Mouse (Mus musculus) liver, embryonic 13.5 days (tissue): Measurements from ENCODE around the gene Ms4a4b. TPM values are rescaled to one million over a fixed set of nuclear protein-coding genes. Genes with fewer than 3 reads are reported as not detected.
"Not testable (repeated sequence)": the region's sequence is repeated elsewhere in the genome, so short reads cannot be mapped to it uniquely, and the experiment has no call there.

ENCODE experiments used
- ATAC-seq: fragments of 200-750 bp; cut with Nextera tagmentation; 2 replicates; pipeline ENCODE4 v1.8.0; 2017; ENCODE audit warnings: low read depth, mild to moderate bottlenecking, moderate number of reproducible peaks, moderate library complexity
- DNase-seq: peaks from one replicate; pipeline ENCODE4 v3.0.0; 2022
- H3K27ac ChIP-seq: fragments of 300-500 bp; sonication (generic); 2 replicates; pipeline ENCODE4 v1.5.1; 2015; ENCODE audit warnings: moderate library complexity, mild to moderate bottlenecking, inconsistent platforms
- H3K27me3 ChIP-seq: fragments of 300-500 bp; sonication (generic); 2 replicates; pipeline ENCODE4 v1.6.1; 2015; ENCODE audit warnings: mild to moderate bottlenecking, inconsistent platforms
- H3K36me3 ChIP-seq: fragments of 300-500 bp; sonication (generic); 2 replicates; pipeline ENCODE4 v1.6.1; 2015; ENCODE audit warnings: mild to moderate bottlenecking, inconsistent platforms
- H3K4me1 ChIP-seq: fragments of 300-500 bp; sonication (generic); replicated peaks from 2 replicates; pipeline ENCODE4 v1.6.1; 2015; ENCODE audit warnings: inconsistent platforms
- H3K4me2 ChIP-seq: fragments of 300-500 bp; sonication (generic); 2 replicates; pipeline ENCODE4 v1.6.1; 2015; ENCODE audit warnings: inconsistent platforms, mild to moderate bottlenecking, moderate library complexity
- H3K4me3 ChIP-seq: fragments of 300-500 bp; sonication (generic); replicated peaks from 2 replicates; pipeline ENCODE4 v1.5.1; 2015; ENCODE audit warnings: mild to moderate bottlenecking, inconsistent platforms
- H3K9ac ChIP-seq: fragments of 300-500 bp; sonication (generic); 2 replicates; pipeline ENCODE4 v1.6.1; 2015; ENCODE audit warnings: mild to moderate bottlenecking, inconsistent platforms
- H3K9me3 ChIP-seq: fragments of 300-500 bp; sonication (generic); replicated peaks from 2 replicates; pipeline ENCODE4 v1.6.1; 2016; ENCODE audit warnings: inconsistent platforms
- WGBS: fragments of 180-500 bp; shearing (Covaris S2); methylation state at CpG from one replicate; pipeline ENCODE4 v1.1.7; 2015; ENCODE audit not compliant: insufficient replicate concordance; 5-methylcytosine and 5-hydroxymethylcytosine counted together
- polyA plus RNA-seq: library from polyadenylated mRNA; unstranded; fragments of >200 nt; fragmentation: Nextera tagmentation; extraction: Ambion mirVana; gene quantifications from 2 replicates; pipeline ENCODE4 v1.2.1, GENCODE M21; 2015

Gene Ms4a4b
- 0.39 and 0.58 TPM in 2 replicates for polyA plus RNA-seq

DNA sequence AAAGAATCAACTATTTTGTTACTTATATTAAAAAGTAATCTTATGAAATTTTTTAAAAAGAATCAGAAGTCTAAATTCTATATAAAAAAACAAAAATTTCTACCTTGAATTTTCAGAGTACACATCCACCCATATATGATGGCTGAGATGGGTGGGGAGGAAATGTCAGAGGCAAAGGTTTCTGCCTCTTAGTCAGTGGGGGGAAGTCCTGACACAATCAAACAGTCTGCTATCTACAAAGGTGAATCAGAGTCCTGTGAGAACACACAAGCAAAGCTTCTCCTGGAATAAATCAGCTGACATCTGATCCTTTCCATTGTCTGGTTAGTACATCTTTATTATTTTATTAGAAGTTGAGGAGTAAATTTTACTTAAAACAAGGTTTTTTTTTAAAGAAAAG is at the start of gene Ms4a4b:
Gene Ms4a4b (plus strand): TSS at position 216 of the 400 bp plus-strand sequence.
- Histone ChIP-seq H3K4me3 (no peak within 1 kb of the TSS), H3K27me3 (no peaks in the 10 kb centered on the region), H3K4me2 (no peak within 1 kb of the TSS), H3K4me1 (no peaks in the 10 kb centered on the region), H3K9me3 (no peaks in the 10 kb centered on the region), H3K36me3 (no peaks in the 10 kb centered on the region), H3K9ac (no peak within 1 kb of the TSS), H3K27ac (no peak within 1 kb of the TSS)
- ATAC-seq (no peak), DNase-seq (no peak)

DNA sequence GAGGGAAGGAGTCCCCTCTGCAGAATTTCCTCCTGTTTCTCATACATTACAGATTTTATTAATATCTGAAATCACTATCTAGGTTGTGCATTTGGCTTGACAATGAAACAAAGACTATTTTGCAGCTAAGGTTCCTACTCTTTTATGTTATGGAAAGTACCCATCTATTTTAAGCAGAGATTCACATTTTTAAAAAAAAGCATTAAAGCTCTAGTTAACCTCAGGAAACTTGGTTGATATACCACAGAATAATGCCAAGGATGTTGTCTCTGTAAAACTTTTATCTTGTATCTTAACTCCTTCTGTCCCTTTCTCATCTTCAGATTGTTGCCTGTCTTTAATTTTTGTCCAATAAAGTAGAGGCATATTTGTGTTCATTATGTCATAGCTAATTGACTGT is 47.6 kb upstream of the Ms4a4b start:
- no peaks in the 10 kb centered on the region for H3K27me3 ChIP-seq
- no peak overlapping the region for H3K4me2 ChIP-seq
- no peak overlapping the region for H3K4me3 ChIP-seq
- H3K9ac ChIP-seq: no peak overlapping the region
- no peaks in the 10 kb centered on the region for H3K9me3 ChIP-seq
- no peaks in the 10 kb centered on the region for H3K36me3 ChIP-seq
- ATAC-seq (no peak), DNase-seq (no peak)
- H3K27ac ChIP-seq: no peak overlapping the region
- no peaks in the 10 kb centered on the region for H3K4me1 ChIP-seq

DNA sequence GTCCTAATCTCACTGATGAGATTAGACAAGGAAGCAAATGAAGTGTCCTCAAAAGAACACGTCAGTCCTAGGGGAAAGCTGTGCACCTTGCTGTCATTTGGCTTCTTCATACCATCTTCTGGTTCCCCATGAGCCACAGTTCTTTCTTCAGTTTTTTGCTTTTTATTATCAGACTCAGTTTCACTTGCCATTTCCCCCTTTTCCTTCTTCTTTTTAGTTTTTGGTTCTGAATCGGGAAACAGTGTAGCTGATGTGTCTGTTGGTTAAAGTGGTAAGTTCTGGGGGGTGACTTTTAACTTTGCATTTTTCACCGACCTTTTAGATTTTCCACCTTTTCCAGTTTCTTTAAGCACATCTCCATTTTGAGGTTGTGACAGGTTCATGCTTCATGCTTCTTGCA is 38.8 kb upstream of the Ms4a4b start, which contains the start of gene Ms4a4c:
Gene Ms4a4c (plus strand): TSS at position 244 of the 400 bp plus-strand sequence.
- H3K4me2 ChIP-seq: no peak within 1 kb of the TSS
- DNase-seq (no peak), ATAC-seq (no peak)
- no peak within 1 kb of the TSS for H3K27ac ChIP-seq
- 62% methylated on average over 3 of the region's 3 CpGs for WGBS
- H3K9ac ChIP-seq: no peak within 1 kb of the TSS
- H3K9me3 ChIP-seq: no peaks in the 10 kb centered on the region
- no peaks in the 10 kb centered on the region for H3K4me1 ChIP-seq
- no peaks in the 10 kb centered on the region for H3K27me3 ChIP-seq
- no peaks in the 10 kb centered on the region for H3K36me3 ChIP-seq
- no peak within 1 kb of the TSS for H3K4me3 ChIP-seq

- H3K27me3 ChIP-seq: no peaks in the 10 kb centered on the region
- H3K27ac ChIP-seq: no peak overlapping the region
- H3K9ac ChIP-seq: no peak overlapping the region
- H3K4me3 ChIP-seq: no peak overlapping the region
- ATAC-seq (no peak), DNase-seq (no peak)
- no peak overlapping the region for H3K4me2 ChIP-seq
- H3K9me3 ChIP-seq: no peaks in the 10 kb centered on the region
- H3K36me3 ChIP-seq: no peaks in the 10 kb centered on the region
- no peaks in the 10 kb centered on the region for H3K4me1 ChIP-seq
Observed at GRCm38 (mm10) chr19:11407428-11407827, 35.9 kb upstream of the Ms4a4b start.

DNA sequence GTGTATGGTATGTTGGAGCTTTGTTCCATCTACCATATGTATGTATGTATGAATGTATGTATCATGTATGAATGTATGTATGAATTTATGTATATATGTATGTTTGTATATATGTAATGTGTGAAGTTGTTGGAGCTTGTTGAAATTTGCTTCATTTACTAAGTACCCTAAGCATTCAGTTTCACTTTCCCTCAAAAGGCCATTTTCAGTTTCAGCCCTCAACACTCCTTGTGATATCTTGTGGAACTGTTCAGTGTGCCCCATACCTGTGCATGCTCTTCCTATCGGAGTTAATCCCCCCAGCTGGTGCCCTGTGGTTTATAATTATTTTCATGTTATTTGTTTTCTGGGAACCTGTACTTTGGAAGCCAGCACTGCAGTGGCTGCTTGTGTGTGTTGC is 34.8 kb upstream of the Ms4a4b start:
- no peaks in the 10 kb centered on the region for H3K36me3 ChIP-seq
- H3K4me2 ChIP-seq: no peak overlapping the region
- 50% methylated on average over 1 of the region's 1 CpGs for WGBS
- H3K9ac ChIP-seq: no peak overlapping the region
- no peak overlapping the region for H3K4me3 ChIP-seq
- no peaks in the 10 kb centered on the region for H3K4me1 ChIP-seq
- DNase-seq (no peak), ATAC-seq (no peak)
- no peaks in the 10 kb centered on the region for H3K27me3 ChIP-seq
- no peaks in the 10 kb centered on the region for H3K9me3 ChIP-seq
- H3K27ac ChIP-seq: no peak overlapping the region

- no peak overlapping the region for H3K4me3 ChIP-seq
- H3K27me3 ChIP-seq: no peaks in the 10 kb centered on the region
- no peak for ATAC-seq
- H3K4me2 ChIP-seq: no peak overlapping the region
- WGBS: 40% methylated on average over 1 of the region's 1 CpGs
- H3K9ac ChIP-seq: no peak overlapping the region
- H3K9me3 ChIP-seq: no peaks in the 10 kb centered on the region
- no peak overlapping the region for H3K27ac ChIP-seq
- DNase-seq: no peak
- no peaks in the 10 kb centered on the region for H3K4me1 ChIP-seq
- H3K36me3 ChIP-seq: no peaks in the 10 kb centered on the region
Observed at GRCm38 (mm10) chr19:11411640-11412039, 31.7 kb upstream of the Ms4a4b start.

DNA sequence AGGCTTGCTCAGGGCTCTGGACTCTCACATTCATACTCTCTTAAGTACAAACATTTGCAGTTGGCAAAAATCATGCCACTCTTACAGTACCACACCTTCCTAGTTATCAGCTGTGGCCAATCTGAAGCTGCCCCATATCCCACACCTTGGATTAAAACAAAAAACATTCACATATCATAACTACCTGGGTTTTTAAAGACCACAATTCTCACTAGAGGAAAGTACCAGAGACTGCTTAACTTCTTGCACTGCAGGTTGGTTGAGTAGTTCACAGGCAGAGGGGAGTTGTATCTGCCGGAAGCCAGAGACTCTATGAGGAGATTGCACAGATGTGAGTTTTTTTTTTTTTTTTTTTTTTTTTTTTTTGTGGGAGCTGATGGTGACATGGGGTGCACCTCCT is 29.3 kb upstream of the Ms4a4b start:
- Histone ChIP-seq H3K27ac (no peak overlapping the region), H3K9ac (no peak overlapping the region), H3K36me3 (no peaks in the 10 kb centered on the region), H3K4me1 (no peaks in the 10 kb centered on the region), H3K4me2 (no peak overlapping the region), H3K27me3 (no peaks in the 10 kb centered on the region), H3K9me3 (no peaks in the 10 kb centered on the region), H3K4me3 (no peak overlapping the region)
- WGBS: 67% methylated on average over 1 of the region's 1 CpGs
- no peak for ATAC-seq
- DNase-seq: no peak

GRCm38 (mm10) chr19:11415581-11415980 is 27.8 kb upstream of the Ms4a4b start:
- Histone ChIP-seq H3K27me3 (no peaks in the 10 kb centered on the region), H3K4me2 (no peak overlapping the region), H3K36me3 (no peaks in the 10 kb centered on the region), H3K27ac (no peak overlapping the region), H3K4me3 (no peak overlapping the region), H3K9me3 (no peaks in the 10 kb centered on the region), H3K9ac (no peak overlapping the region), H3K4me1 (no peaks in the 10 kb centered on the region)
- ATAC-seq (no peak), DNase-seq (no peak)
- WGBS: 56% methylated on average over 3 of the region's 3 CpGs

GRCm38 (mm10) chr19:11418865-11419264 is 24.5 kb upstream of the Ms4a4b start:
- H3K27ac ChIP-seq, H3K36me3 ChIP-seq, H3K9ac ChIP-seq, ATAC-seq, H3K4me3 ChIP-seq, H3K9me3 ChIP-seq, H3K4me1 ChIP-seq, H3K4me2 ChIP-seq, H3K27me3 ChIP-seq, DNase-seq: not testable (repeated sequence)
- 47% methylated on average over 3 of the region's 3 CpGs for WGBS

GRCm38 (mm10) chr19:11431209-11431608 is 12.1 kb upstream of the Ms4a4b start:
- DNase-seq, H3K27ac ChIP-seq, H3K4me3 ChIP-seq, ATAC-seq, H3K9ac ChIP-seq, H3K36me3 ChIP-seq, H3K4me1 ChIP-seq, H3K9me3 ChIP-seq, H3K27me3 ChIP-seq, H3K4me2 ChIP-seq: not testable (repeated sequence)
- 45% methylated on average over 1 of the region's 1 CpGs for WGBS

GRCm38 (mm10) chr19:11435058-11435834 is 8.1 kb upstream of the Ms4a4b start:
- ATAC-seq: no peak
- 57% methylated on average over 4 of the region's 4 CpGs for WGBS

DNA sequence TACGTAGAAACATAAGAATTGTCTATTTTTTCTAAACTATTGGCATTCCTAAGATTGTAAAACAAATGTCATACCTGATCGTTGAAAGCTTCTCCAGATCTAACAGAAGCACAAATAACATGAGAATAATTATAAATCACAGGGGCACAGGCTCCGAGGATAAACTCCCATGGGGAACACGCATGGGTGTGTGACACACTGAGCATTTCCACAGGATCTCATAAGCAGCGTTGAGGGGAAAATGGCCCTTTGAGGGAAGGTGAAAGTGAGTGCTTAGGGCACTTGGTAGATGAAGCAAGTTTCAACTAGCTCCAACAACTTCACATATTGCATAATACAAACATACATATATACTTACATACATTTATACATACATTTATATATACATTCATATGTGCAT is 611 bp downstream of the Ms4a4b start:
- H3K9me3 ChIP-seq: no peaks in the 10 kb centered on the region
- H3K36me3 ChIP-seq: no peaks in the 10 kb centered on the region
- H3K4me2 ChIP-seq: no peak overlapping the region
- ATAC-seq (no peak), DNase-seq (no peak)
- WGBS: 64% methylated on average over 5 of the region's 5 CpGs
- no peak overlapping the region for H3K4me3 ChIP-seq
- H3K27ac ChIP-seq: no peak overlapping the region
- no peaks in the 10 kb centered on the region for H3K27me3 ChIP-seq
- no peaks in the 10 kb centered on the region for H3K4me1 ChIP-seq
- no peak overlapping the region for H3K9ac ChIP-seq

More at GRCm38 (mm10) chr19:11435058-11435834, 8.1 kb upstream of the Ms4a4b start:
- no peak overlapping the region for H3K4me2 ChIP-seq
- H3K4me3 ChIP-seq: no peak overlapping the region
- no peak for DNase-seq
- no peak overlapping the region for H3K27ac ChIP-seq
- no peaks in the 10 kb centered on the region for H3K36me3 ChIP-seq
- H3K9ac ChIP-seq: no peak overlapping the region
- no peaks in the 10 kb centered on the region for H3K4me1 ChIP-seq
- no peaks in the 10 kb centered on the region for H3K27me3 ChIP-seq
- no peaks in the 10 kb centered on the region for H3K9me3 ChIP-seq
